Mouse (Mus musculus): ENCODE results near the gene Gm45015.
"Not testable (repeated sequence)": the region's sequence is repeated elsewhere in the genome, so short reads cannot be mapped to it uniquely, and the experiment has no call there.

The Gm45015 gene

DNA sequence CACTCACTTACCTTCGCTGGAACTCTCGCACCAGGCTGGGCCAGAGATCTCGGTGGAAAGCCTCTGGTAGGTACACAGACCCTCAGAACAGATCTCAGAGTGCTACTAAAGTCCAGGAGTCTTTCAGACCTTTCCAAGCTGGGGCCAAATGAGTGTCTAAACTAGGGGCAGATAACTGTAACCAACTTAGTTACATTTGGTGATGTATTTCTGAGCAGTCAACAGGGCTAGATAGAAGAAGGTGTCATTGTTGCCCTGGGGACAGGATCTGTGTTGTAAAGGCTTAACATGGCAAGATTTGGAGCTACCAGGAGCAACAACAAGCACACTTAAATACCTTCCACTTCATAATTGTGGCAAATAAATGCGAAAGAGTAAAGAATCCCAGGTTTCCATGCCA is at the start of gene Gm45015:
Gene Gm45015 (minus strand): TSS at position 101 of the 400 bp plus-strand sequence.
- DNase-seq (ENCODE audit: low read depth), result no peak

DNA sequence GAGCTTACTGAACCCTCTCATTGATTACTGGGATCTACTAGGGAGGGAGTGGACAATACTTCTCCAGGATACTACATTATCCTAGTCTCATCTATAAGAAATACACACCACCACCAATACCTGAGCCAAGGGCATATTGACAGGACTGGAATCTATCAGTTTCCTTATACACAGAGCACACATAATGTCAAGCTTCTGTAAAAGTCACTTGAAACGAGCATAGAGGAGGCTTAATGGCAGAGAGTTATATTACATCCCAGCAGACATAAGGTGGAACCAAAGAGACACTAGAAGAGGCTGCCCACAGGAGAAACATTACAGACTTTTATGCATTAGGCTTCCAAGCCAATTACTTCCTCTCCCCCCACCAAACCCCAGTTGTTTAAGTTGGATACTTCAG is 48.3 kb upstream of the Gm45015 start:
- DNase-seq (ENCODE audit: low read depth), result no peak

DNA sequence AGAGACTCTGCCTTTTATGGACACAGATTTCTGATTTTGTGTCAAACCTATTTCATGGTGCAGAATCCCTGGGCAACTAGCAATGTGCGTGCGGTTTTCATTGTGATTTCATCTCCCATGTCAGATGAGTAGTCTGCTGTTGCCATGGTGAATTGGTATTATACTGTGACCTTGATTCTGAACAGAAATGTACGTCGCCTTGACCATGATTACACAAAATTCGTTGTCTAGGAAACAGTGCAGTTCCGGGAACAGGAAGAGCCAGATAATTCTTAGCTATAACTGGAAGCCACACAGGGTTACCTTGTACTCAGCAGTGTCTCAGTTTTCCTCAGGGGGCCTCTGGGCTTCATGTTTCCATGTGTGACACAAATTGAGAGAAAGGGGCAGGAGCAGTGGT is 47.8 kb upstream of the Gm45015 start:
- DNase-seq (ENCODE audit: low read depth), result no peak

DNA sequence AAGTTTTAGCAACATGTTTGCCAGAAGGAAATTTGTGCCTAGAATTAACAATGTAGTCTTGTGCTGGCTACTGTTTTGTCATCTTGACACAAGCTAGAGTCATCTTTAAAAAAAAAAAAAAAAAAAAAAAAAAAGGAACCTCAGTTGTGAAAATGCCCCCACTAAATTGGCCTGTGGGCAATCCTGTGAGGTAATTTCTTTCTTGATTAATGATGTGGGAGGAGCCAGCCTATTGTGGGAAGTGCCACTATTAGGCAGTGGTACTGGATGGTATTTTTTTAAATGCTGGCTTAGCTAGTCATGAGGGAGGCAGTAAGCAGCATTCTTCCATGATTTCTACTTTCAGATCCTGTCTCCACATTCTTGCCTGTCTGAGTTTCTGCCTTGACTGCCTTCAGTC is 26.7 kb upstream of the Gm45015 start:
- no peak for DNase-seq (ENCODE audit: low read depth)

DNA sequence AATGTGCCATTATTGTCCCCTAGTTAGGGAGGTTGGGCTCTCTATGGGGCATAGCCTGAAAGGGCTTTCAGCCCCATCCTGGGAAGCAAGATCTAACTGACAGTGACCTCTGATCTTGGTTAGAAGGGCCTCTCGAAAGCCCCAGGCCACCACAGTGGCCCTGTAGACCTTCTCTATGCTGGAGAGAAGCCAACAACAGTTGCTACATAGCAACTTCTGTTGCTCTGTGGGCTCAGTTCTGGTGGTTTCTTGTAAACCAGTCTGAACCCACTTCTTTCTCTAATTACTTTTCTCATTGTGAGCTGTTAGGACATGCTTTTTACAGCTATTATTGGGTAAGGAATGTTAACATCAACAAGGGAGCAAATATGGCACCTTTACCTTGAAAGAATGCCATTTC is 20.1 kb upstream of the Gm45015 start:
- DNase-seq (ENCODE audit: low read depth), result no peak

DNA sequence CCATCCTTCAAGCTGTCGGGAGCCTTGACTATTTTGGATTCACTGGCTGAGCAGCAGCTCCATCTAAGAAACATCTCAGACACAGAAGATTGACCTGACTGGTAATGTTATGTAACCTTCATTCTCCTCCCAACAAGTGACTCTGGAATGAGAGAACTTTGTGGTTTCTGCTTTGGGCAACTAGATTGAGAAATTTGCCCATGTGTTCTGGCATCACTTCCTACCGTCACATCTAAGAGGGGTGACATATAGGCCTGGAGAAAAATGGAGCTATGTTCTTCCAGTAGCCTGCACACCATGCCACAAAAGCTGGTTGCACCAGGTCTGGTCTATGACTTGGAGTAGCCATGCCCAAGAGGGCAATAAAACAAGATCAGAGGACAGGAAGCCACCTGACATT is 19.5 kb upstream of the Gm45015 start:
- DNase-seq (ENCODE audit: low read depth), result no peak

DNA sequence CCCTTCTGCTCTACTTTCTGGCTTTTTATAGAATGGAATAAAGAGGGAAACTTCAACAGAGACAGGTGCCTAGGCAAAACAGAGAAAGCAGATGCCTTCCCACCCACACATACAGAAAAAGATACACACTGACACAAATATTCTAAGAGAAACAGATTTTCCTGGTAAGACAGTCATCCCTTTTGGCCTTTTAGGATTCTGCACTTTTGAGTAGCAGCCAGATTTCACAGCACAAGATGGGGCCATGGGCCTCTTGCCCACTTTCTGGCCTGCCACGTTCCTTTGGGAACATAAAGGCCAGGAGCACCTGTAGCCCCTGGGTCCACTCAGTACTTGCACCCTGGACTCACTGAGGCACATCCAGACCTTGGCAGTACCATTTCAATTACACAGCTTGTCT is 7.7 kb upstream of the Gm45015 start:
- no peak for DNase-seq (ENCODE audit: low read depth)

DNA sequence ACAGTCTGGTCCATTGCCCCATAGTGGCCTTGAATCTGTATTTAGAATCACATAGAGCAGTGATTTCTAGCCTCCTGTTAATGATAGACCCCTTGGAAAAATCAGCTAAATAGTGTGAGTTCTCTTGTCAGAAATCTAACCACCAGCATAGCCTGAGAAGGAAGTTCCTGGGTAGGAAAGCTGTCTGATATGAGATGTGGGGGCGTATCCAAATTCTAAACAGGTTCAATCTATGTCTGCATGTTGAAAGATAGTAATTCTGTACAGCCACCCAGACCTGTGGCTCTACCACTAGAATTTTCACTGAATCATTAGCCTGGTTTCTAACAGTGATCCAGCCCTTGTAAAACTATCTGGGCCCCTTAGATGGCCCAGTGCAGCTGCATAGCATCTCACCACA is 7.2 kb upstream of the Gm45015 start:
- DNase-seq (ENCODE audit: low read depth), result no peak

DNA sequence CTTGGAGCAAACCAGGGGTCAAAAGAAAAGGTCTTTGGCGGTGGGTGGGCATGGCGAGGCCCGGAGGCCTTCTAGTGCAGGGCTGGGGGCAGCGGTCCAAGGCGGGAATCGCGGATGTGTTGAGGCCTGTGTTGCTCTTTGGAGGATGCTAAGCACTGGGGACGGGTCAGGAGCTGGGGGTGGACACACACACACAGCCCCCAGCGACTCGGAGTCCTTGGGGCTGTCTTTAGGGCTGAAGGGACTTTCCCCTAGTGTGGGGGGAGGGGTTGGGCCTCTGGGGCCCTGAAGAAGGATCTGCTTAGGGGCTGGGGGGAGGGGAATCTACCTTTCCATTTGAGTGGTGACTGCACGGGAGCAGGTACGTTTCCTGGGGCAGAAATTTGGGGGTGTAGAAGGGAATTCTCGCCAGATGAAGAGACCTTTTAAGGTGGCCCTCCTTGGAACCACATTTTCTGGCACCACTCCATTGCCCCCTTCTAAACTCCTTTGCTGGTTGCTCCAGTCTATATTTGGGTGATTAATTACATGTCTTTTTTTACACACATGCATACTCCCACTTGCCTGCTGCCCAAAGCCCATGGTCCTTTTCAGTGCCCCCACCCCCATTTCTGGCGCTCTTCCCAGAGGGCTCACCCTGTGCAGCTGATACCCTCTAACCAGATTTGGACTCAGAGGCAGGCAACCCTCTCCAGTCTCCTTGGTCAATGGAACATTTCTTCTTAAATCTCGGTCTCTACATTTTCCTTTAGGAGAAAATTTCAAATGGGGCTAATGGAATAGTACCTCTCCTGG is 6.5 kb upstream of the Gm45015 start:
- DNase-seq (ENCODE audit: low read depth), result peak; percentile 30

DNA sequence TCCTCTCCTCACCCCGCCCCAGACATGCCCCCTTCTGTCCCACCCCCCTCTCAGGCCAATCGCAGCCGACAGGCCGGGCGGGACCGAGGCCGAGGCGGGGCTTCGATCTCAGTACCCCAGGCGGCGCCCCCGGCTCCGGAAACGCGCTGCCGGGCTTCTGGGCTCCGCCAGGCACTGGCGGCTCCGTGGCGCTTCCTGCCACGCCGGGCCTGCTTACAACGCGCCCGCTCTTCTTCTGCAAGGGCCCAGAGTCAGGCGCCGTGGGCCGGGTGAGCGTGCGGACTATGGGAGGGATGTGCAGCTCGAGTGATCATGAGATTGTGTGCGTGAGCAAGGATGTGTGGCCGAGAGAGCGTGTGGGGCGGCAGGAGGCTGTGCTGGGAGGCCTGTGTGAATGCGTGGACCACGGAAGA is 5.8 kb upstream of the Gm45015 start, which contains the start of gene Zfp275:
Gene Zfp275 (plus strand): TSS at position 139 of the 413 bp plus-strand sequence.
- DNase-seq (ENCODE audit: low read depth), result peak; percentile 82

DNA sequence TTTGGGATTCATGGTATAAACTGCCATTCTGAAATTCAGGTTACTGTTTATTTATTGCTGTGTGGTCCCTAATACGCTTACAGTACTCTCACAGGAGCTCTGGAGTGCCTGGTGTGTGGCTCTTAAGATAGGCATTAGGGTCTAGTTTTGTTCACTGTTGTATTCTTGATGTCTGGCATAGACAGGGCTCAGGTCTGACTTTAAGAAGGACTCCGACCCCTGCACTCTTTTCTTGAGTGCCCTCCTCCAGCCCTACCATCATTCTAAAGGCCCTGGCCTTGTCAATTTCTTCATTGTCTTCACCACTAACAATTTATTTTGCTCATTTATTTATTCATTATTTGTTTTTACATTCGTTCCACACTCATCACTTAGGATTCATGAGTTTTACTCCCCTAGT is 5.4 kb upstream of the Gm45015 start:
- DNase-seq (ENCODE audit: low read depth), result no peak

DNA sequence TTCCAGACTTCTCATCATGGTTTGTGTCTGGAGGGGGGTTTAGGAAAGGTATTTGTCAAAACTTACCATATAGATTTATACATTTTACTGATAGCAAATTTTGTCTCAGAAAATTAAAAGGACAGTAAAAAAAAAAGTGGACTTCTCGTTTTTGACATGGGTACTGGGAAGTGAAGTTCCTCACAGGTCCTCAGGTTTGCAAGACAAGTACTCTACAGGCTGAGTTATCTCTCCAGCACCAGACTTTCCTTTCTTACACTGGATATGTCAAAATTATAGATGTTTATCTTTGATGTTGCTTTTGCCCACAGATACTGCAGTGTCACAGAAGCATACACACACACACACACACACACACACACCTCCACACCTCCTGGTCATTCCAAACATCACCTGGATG is 4.8 kb upstream of the Gm45015 start:
- DNase-seq (ENCODE audit: low read depth), result no peak

DNA sequence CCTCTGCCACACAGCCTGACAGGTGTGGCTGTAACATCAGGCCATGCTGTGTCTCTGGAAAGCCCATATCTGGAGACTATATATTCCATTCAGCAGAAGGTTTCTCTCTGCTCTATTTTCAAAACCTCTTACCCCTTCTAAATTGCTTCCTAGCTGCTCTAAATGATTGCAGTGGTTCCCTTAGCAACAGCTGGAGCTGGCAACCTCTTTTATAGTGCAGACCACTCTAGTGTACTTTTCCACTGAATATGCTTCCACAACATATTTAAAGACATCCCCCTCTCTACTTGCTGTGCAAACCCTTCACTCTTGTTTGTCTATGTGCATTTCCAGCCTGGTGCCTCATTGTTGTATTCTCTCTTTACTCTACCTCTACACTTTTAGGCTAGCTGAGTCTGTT is 3.1 kb downstream of the Gm45015 start:
- DNase-seq (ENCODE audit: low read depth), result no peak

DNA sequence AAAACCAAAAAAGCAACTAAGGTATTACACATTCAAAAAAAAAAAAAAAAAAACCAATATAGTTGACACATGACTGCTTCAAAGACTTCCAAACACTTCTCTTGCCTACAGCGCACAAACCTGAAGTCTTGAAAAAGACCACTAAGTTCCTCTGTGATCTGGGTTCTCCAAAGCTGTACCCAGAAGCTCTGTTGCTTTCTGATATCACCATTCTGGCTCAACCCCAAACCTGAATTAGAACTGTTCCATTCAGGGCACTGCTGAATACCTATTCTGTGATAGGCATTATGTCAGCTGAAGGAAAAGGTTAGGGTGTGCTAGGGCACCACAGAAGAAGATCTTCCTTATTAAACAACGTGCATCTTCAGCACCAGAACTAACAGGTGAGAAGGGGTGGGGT is 9.4 kb downstream of the Gm45015 start:
- DNase-seq (ENCODE audit: low read depth), result no peak

DNA sequence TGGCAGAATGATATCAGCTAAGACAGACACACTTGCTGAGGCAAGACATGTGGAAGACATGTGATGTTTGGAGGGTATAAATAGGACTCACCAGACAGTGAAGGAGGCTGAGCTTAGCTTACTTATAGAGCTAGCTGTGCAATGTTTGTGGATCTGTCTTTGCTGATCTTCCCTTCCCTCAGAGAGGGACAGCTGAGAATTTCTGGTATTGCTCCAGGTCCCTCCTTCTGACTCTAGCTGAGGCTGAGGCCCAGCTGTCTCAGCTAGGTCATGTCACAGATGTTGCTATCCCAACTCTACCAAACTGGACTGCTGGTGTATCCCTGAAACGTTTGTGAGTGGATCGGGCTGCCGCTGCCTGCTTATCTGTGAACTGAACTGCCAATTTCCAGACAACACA is 15.6 kb downstream of the Gm45015 start:
- no peak for DNase-seq (ENCODE audit: low read depth)

DNA sequence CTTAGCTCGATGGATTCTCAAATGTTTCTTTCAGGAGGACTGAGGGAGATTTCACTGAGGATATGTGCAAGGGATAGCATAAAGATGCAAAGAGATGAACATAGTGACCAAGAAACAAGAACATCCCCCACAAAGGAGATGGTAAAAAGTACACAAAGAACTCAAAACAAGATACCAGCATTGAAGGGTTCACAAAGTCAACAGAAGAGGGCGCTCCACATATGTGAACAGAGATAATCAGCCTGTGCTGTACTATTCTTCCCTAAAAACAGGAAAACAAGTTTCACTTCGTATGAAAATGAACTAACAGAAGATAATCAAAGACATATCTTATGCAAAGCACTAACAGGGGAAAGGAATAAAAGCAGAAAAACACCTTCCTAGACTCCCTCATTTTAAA is 24.1 kb downstream of the Gm45015 start:
- peak; percentile 74 for DNase-seq (ENCODE audit: low read depth)

DNA sequence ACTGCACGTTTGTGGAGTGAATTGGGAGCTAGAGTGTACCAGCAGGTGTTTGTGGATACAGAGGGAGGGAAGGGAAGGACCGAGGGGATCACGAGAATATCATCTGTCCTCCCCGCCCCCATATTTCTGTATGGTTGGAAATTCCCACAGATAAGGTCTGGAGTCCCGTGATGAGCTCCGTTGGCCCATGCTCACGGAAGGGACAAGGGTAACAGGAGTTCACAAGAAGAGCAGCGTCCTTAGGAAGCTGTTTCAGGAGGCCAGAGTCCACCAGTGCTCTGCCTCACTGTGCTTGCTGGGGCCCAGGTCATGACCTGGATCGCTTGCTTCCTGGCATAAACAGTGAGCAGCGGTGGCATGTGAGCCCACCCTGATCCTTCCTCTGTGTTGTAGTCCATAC is 40.9 kb downstream of the Gm45015 start:
- DNase-seq (ENCODE audit: low read depth), result not testable (repeated sequence)

DNA sequence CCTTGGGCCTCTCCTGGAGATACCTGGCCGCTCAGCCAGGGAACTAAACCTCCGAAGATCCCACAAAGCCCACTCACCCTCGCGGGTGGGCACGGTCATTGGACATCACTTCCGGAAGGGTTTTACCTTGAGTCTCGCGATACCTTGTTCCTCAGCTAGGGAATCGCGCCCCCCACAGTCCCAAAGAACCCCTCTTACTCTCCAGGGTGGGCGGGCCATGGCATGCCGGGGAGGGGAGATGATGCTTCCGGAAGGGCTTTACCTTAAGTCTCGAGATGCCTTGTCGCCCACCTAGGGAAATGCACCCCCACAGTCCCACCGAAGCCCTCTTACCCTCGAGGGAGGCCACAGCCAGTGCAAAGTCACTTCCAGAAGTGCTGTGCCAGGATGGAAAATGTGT is 43.8 kb downstream of the Gm45015 start, which contains the start of the genes Xlr5a and Xlr5c:
Gene Xlr5a (minus strand): TSS at position 101 of the 400 bp plus-strand sequence.
Gene Xlr5c (minus strand): TSS at position 101 of the 400 bp plus-strand sequence.
- not testable (repeated sequence) for DNase-seq (ENCODE audit: low read depth)

All from NIH3T3 (cell line).